Mouse (Mus musculus): ENCODE data around the gene Rnasek. TPM values are rescaled to one million over a fixed set of nuclear protein-coding genes. Genes with fewer than 3 reads are reported as not detected.
A peak's percentile ranks its signal among the peaks of the same experiment; 100 is the strongest.

Gene Rnasek
- total RNA-seq, 2 experiments from 2014 or later: 272 to 278 TPM

DNA sequence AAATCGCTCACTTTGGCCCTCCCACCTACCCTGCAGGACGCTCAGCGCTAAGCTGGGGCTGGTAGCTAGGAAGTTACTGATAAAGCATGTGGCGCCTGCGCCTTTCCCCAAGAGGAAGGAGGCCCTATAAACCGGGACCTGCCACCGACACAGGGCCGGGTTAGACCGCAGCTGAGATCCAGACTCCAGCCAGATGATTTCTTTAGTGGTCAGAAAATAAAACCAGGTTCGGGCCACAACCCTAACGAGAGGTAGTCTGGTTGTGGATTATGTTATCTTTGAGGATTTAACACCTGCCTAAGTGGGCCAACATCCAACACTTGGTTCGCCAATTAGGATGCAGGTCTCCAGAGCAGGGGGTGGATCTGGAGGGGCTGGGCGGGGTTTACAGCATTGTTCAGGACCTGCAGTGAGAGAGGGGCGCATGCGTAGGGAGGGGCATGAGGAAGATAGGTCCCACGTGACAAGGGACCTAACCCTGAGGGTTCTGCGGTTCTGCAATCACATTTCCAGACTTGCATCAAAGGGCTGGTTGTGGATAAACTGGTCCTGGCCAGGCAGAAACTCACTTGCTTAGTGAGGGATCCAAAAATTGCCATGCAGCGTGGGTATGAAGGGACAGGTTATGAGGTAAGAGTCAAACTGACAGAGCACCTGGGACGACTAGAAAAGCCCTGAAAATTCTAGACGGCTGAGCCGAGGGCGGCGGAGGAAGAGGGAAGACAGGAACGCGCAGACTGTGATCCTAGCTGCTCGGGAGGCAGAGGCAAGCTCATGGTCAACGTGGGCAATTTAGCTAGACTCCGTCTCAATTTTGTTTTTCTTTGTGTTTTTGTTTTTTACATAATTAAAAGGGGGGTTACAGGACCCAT is 18.7 kb downstream of the Rnasek start, which contains the start of gene Slc16a13:
TSS of gene Slc16a13 (minus strand) at position 334 of the 872 bp plus-strand sequence.
- peak; percentile 93 to 97 for DNase-seq (ENCODE audit: low spot score in 2 of 2)
- H3K27ac ChIP-seq: peak within 1 kb of the TSS; percentile 97
- TF ChIP-seq CTCF (conservative IDR thresholded peaks at IDR 0.05): no peak
- H3K4me3 ChIP-seq: peak within 1 kb of the TSS; percentile 73

DNA sequence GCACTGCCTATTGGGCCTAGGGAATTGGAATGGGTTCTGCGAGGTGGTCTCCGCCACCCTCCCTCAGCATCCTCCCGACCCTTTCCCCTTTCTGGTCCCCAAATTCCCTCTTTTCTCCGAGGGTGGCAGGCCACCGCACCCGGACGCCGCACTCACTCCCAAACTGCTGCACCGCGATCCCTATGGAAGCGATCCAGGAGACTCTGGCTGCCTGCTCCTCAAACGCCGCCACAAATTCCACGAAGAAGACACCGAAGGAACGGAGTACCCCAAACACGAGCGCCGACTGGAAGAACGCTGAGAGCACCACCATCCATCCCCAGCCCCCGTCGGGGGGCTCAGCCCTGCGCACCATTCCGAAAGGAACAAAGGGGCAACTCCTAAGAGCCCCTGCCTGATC is 19.3 kb downstream of the Rnasek start:
- Histone ChIP-seq H3K27ac (peak overlapping the region; percentile 97), H3K4me3 (peak overlapping the region; percentile 73)
- no peak for TF ChIP-seq CTCF (conservative IDR thresholded peaks at IDR 0.05)
- DNase-seq (ENCODE audit: low spot score in 2 of 2): no peak

DNA sequence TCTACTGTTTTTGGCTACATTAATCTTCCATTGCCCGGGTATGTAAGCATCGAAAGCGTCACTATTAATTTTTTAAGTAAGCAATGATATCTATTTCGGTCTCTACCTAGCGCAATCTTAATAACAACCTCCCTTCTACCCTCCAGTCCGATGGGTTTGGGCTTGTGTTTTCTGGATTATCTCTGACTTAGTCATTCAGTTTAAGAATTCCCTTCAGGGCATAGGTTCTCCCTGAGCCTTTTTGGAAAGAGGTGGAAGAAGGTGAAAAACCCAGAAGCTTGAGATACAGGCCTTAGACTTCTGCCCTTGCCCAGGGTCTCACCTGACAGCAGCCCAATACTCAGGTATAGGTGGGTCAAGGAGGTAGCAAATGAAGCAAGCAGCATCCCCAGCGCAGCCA is 19.8 kb downstream of the Rnasek start:
- no peak for TF ChIP-seq CTCF (conservative IDR thresholded peaks at IDR 0.05)
- DNase-seq (ENCODE audit: low spot score in 2 of 2): no peak
- Histone ChIP-seq H3K27ac (peak overlapping the region; percentile 97), H3K4me3 (peak overlapping the region; percentile 73)

- no peak for DNase-seq (ENCODE audit: low spot score in 2 of 2)
- no peak for TF ChIP-seq CTCF (conservative IDR thresholded peaks at IDR 0.05)
- Histone ChIP-seq H3K4me3 (peak overlapping the region; percentile 73; the same call in 1 of the 2 replicates), H3K27ac (peak overlapping the region; percentile 18; the same call in 1 of the 2 replicates)
Observed at GRCm38 (mm10) chr11:70218741-70219470, 20.7 kb downstream of the Rnasek start.

GRCm38 (mm10) chr11:70218039-70218438 is 21.6 kb downstream of the Rnasek start:
- Histone ChIP-seq H3K4me3 (no peak overlapping the region), H3K27ac (no peak overlapping the region)
- TF ChIP-seq CTCF (conservative IDR thresholded peaks at IDR 0.05): no peak
- no peak for DNase-seq (ENCODE audit: low spot score in 2 of 2)

GRCm38 (mm10) chr11:70216103-70216502 is 23.5 kb downstream of the Rnasek start:
- Histone ChIP-seq H3K4me3 (no peak overlapping the region), H3K27ac (no peak overlapping the region)
- no peak for DNase-seq (ENCODE audit: low spot score in 2 of 2)
- no peak for TF ChIP-seq CTCF (conservative IDR thresholded peaks at IDR 0.05)

DNA sequence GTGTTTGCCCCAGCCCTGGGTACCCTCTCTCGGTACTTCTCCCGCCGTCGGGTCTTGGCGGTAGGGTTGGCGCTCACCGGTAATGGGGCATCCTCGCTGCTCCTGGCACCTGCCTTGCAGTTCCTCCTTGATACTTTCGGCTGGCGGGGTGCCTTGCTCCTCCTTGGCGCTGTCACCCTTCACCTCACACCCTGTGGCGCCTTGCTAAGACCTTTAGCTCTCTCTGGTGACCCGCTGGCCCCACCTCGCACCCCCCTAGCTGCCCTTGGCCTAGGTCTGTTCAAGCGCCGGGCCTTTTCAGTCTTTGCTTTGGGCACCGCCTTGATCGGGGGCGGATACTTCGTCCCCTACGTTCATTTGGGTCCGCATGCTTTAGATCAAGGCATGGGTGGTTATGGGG is 24.3 kb downstream of the Rnasek start:
- Histone ChIP-seq H3K4me3 (no peak overlapping the region; the same call in 1 of the 2 replicates), H3K27ac (no peak overlapping the region)
- DNase-seq (ENCODE audit: low spot score in 2 of 2): no peak

GRCm38 (mm10) chr11:70214856-70215209 is 24.8 kb downstream of the Rnasek start:
- Histone ChIP-seq H3K27ac (peak overlapping the region; percentile 88; the same call in 1 of the 2 replicates), H3K4me3 (peak overlapping the region; percentile 64; the same call in 1 of the 2 replicates)
- no peak for TF ChIP-seq CTCF (conservative IDR thresholded peaks at IDR 0.05)
- DNase-seq (ENCODE audit: low spot score in 2 of 2): no peak

More for the DNA sequence above, 24.3 kb downstream of the Rnasek start:
- TF ChIP-seq CTCF (conservative IDR thresholded peaks at IDR 0.05): no peak

- TF ChIP-seq CTCF (conservative IDR thresholded peaks at IDR 0.05): no peak
- H3K27ac ChIP-seq: peak overlapping the region; percentile 88
- no peak for DNase-seq (ENCODE audit: low spot score in 2 of 2)
- peak overlapping the region; percentile 64 for H3K4me3 ChIP-seq
Observed at GRCm38 (mm10) chr11:70214191-70214855, 25.3 kb downstream of the Rnasek start.

DNA sequence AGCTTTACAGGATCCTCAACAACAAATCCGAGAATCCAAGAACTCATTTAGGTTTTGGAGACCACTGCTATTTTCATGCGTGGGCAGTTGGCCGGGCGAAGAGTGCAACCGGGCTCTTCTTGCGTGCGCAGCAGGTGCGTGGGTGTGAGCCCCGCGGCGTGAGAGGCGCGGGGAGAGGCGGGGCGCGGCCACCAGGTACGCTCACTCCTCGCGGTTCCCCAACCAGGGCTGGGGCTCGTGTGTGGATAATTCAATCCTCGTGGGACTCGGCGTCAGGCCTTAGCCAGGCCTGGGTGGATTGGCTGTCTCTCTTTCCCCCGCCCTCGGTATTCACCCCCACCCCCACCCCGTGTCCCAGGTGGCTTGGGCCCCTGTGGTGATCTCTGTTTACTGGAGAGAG is 25.9 kb downstream of the Rnasek start:
- peak overlapping the region; percentile 64 for H3K4me3 ChIP-seq
- TF ChIP-seq CTCF (conservative IDR thresholded peaks at IDR 0.05): no peak
- peak overlapping the region; percentile 88 for H3K27ac ChIP-seq
- no peak for DNase-seq (ENCODE audit: low spot score in 2 of 2)

DNA sequence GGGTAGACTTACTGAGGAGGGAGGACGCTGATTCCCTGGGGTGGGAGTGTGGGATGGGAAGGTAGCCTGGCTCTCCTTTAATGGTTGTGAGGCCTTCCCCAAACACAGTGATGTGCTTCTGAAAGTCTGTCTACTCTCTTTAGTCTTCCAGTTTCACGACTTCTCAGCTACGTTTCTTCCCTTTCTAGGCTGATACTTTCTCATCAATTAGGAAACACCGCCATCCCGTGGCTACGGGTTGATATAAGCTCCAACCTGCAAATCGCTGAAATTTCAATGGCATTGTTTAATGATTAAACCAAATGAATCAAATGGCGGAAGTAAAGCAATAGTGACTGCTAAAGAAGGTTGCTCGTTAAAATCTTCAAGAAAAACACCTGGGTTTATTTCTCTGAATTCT is 26.7 kb downstream of the Rnasek start:
- H3K27ac ChIP-seq: peak overlapping the region; percentile 88; the same call in 1 of the 2 replicates
- DNase-seq (ENCODE audit: low spot score in 2 of 2): peak; percentile 78 to 80
- TF ChIP-seq CTCF (conservative IDR thresholded peaks at IDR 0.05): peak; percentile 86

DNA sequence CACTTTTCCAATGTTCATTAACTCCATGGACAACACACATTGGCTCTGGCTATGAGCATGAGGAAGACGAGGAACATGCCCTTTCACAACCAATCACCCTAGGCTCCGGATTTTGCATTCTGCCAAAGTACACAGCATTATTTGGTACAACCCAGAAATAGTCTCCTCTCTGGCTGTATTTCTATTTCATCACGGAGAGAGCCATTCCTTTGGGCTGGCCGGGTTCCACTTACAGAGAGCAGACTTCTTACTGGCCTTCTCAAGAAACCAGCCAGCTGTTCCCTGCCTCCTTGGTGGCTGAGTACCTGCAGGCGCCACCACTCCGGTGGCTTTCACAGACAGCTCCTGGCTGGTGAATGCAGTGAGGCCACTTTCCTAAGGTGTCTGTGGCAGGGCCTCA is 27.2 kb downstream of the Rnasek start, which contains the start of gene Slc16a11:
TSS of gene Slc16a11 (plus strand) at position 330 of the 400 bp plus-strand sequence.
- H3K27ac ChIP-seq: peak within 1 kb of the TSS; percentile 88
- no peak for DNase-seq (ENCODE audit: low spot score in 2 of 2)
- H3K4me3 ChIP-seq: peak within 1 kb of the TSS; percentile 64
- no peak for TF ChIP-seq CTCF (conservative IDR thresholded peaks at IDR 0.05)

More for the DNA sequence above, 26.7 kb downstream of the Rnasek start:
- no peak overlapping the region for H3K4me3 ChIP-seq
